Mouse (Mus musculus) megakaryocyte, embryonic 14.5 days (primary cell): ENCODE data around the gene Vwa8. TPM values are rescaled to one million over a fixed set of nuclear protein-coding genes. Genes with fewer than 3 reads are reported as not detected.
A peak's percentile ranks its signal among the peaks of the same experiment; 100 is the strongest.

Experiments used
- H3K27me3 ChIP-seq: replicated peaks from 2 replicates; pipeline ENCODE3; 2012; ENCODE audit warnings: inconsistent platforms
- H3K36me3 ChIP-seq: replicated peaks from 2 replicates; pipeline ENCODE3; 2012; ENCODE audit warnings: low read length, inconsistent platforms, mixed read lengths
- H3K4me1 ChIP-seq: 2 replicates; pipeline ENCODE4 v1.6.1; 2012; ENCODE audit warnings: inconsistent platforms
- H3K4me3 ChIP-seq: replicated peaks from 2 replicates; pipeline ENCODE3; 2012; ENCODE audit warnings: moderate library complexity, mild to moderate bottlenecking, inconsistent platforms
- H3K9me3 ChIP-seq: 2 replicates; pipeline ENCODE4 v1.6.1; 2012; ENCODE audit warnings: inconsistent platforms
- FLI1 ChIP-seq: IDR thresholded peaks from 2 replicates; pipeline ENCODE4 v1.6.1; 2012; ENCODE audit warnings: low read length, inconsistent platforms, mixed read lengths
- GATA1 ChIP-seq: IDR thresholded peaks from 3 replicates; pipeline ENCODE4 v1.6.1; 2012; ENCODE audit warnings: mixed read lengths, low read length, inconsistent platforms, borderline replicate concordance
- polyA plus RNA-seq: library from polyadenylated mRNA; stranded (reverse); fragments of >175 nt; gene quantifications from 2 replicates; pipeline ENCODE4 v1.2.3, GENCODE M21; 2012; ENCODE audit warnings: low replicate concordance; ENCODE audit not compliant: insufficient read depth

Vwa8 gene
- polyA plus RNA-seq, 1 experiment = 0.75 TPM

DNA sequence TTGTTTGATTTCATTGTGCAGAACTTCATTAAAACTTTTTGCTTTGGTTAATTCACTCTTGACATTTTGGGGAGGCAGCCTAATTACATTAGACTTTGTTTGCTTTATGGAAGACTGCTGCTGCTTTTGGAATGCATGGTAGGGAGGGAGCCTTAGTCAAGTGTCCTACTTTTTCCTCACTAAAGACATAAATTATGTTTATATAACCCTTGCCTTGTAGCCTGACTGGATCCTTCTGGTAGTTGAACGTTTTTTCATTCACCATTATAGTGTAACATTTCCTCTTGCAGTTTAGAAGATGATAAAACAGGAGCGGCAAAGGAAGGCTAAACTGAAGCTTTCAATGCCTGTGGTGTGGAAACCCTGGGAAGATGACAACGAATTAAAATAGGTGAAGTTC, 375 bp upstream of the Vwa8 start:
- peaks cover 33% of the 10 kb centered on the region for H3K4me1 ChIP-seq
- H3K9me3 ChIP-seq = no peaks in the 10 kb centered on the region
- H3K36me3 ChIP-seq = no peaks in the 10 kb centered on the region
- H3K4me3 ChIP-seq = peak overlapping the region; percentile 98
- no peaks in the 10 kb centered on the region for H3K27me3 ChIP-seq
- no peak for TF ChIP-seq GATA1
- no peak for TF ChIP-seq FLI1

DNA sequence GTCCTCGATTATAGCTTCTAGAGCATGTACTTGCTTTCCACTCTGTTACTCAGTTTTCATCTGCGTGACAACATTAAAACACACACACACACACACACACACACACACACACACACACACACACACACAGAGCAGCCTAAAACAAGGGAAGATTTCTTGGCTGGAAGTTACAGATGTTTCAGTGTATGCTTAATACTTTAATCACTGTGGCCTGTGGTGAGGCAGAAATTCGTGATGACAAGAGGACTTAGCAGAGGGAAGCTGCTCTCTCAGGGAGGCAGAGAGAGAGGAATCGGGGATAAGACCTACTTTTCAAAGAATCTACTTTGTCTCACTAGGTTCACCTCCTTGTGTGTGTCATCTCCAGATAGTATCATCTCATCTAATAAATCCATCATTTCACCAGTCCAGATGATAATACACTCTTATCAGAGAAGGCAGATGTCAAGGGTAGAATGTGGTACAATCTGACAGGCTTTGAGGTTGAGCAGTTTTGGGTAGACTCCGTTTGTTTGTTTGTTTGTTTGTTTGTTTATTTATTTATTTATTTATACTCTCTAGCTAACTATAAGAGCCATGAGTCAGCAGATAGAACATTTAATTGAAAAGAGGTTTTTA, 1.2 kb downstream of the Vwa8 start:
- Histone ChIP-seq H3K27me3 (no peaks in the 10 kb centered on the region), H3K36me3 (no peaks in the 10 kb centered on the region), H3K4me1 (peaks cover 33% of the 10 kb centered on the region), H3K4me3 (no peak overlapping the region), H3K9me3 (no peaks in the 10 kb centered on the region)
- TF ChIP-seq FLI1 = no peak
- TF ChIP-seq GATA1 = no peak

DNA sequence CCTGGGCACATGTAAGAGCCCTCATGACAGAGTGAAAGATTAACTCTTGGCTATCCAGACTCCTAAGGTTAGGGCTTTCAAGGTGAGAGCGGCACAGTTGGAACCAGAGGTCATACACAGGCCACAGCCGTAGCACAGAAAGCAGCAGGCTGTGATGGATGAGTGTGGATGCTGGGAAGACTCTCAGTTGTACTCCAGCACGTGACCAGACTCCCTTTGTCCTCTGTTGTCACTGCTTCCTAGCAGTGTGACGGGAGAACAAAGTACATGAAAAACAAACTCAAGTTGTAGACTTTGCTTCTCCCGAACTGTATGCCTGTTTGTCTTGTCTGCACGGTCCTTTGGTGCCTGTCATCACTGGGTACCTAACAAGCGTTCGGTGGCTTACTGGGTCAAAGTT, 1.8 kb downstream of the Vwa8 start:
- TF ChIP-seq GATA1 = no peak
- TF ChIP-seq FLI1 = no peak

DNA sequence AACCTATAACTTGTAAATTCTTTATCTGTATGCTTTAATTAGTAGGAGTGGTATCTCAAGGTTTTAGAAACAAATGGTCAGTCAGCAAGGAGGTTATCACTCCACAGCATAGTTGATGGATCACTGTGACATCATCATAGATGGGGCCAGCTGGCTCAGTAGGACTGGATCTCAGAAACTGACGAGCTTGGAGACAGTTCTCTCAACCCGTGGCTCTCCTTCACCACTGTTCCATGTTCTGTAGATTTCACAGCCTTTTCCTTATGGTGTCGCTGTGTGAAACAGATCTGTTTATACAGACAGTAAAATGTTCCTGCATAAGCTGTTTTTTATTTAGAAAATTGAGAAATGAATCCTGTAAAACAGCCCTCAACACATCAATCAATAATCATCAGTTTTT, 2.5 kb downstream of the Vwa8 start:
- Histone ChIP-seq H3K36me3 (no peaks in the 10 kb centered on the region), H3K9me3 (no peaks in the 10 kb centered on the region), H3K27me3 (no peaks in the 10 kb centered on the region), H3K4me1 (peaks cover 33% of the 10 kb centered on the region), H3K4me3 (no peak overlapping the region)
- no peak for TF ChIP-seq GATA1
- TF ChIP-seq FLI1 = no peak

More for the DNA sequence above, 1.8 kb downstream of the Vwa8 start:
- Histone ChIP-seq H3K27me3 (no peaks in the 10 kb centered on the region), H3K36me3 (no peaks in the 10 kb centered on the region), H3K9me3 (no peaks in the 10 kb centered on the region), H3K4me3 (no peak overlapping the region), H3K4me1 (peaks cover 33% of the 10 kb centered on the region)

GRCm38 (mm10) chr14:78852401-78853246, 3.8 kb downstream of the Vwa8 start:
- H3K4me3 ChIP-seq = no peak overlapping the region
- H3K27me3 ChIP-seq = no peaks in the 10 kb centered on the region
- TF ChIP-seq FLI1 (no peak), GATA1 (no peak)
- H3K9me3 ChIP-seq = no peaks in the 10 kb centered on the region
- H3K4me1 ChIP-seq = peaks cover 33% of the 10 kb centered on the region
- H3K36me3 ChIP-seq = no peaks in the 10 kb centered on the region

DNA sequence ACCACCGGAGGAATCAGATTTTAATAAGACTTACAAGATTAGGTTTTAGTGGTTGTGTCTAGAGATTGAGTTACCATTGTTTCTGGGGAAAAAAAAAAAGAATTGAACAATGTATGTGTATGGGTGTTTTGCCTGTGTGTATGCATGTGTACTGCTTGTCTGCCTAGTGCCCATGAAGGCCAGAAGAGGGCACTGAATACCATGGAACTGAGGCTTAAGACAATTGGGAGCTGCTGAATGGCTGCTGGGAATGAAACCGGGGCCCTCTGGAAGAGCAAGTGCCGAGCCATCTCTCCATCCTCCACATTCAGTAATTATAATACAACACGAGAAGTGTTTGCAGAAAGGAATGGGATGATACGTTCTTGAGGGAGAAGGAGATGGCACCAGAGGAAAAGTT, 12.3 kb downstream of the Vwa8 start:
- Histone ChIP-seq H3K36me3 (peaks cover 6% of the 10 kb centered on the region), H3K9me3 (peaks cover 8% of the 10 kb centered on the region; the same call in 1 of the 2 replicates), H3K4me1 (peaks cover 37% of the 10 kb centered on the region), H3K27me3 (no peaks in the 10 kb centered on the region), H3K4me3 (no peak overlapping the region)
- TF ChIP-seq FLI1 (no peak), GATA1 (no peak)

DNA sequence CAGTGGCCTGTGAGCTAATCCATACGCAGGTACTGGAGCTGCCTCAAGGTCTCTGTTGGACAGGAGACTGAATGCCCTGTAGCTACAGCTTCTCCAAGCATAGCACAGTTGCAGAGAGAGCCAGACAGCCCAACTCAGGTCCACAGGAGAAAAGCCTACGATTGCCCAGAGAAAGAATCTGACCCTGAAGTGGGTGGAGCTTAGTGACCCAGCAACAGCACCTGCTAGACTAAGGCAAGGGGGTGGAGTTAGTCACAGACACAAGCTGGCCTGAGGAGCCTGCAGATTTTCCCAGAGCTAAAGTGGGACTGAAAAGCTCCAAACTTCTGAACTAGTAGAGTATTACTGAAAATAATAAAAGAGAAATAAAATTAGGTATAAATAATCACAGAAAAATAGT, 21.2 kb downstream of the Vwa8 start:
- Histone ChIP-seq H3K4me3 (no peak overlapping the region), H3K27me3 (no peaks in the 10 kb centered on the region), H3K9me3 (peaks cover 20% of the 10 kb centered on the region)

DNA sequence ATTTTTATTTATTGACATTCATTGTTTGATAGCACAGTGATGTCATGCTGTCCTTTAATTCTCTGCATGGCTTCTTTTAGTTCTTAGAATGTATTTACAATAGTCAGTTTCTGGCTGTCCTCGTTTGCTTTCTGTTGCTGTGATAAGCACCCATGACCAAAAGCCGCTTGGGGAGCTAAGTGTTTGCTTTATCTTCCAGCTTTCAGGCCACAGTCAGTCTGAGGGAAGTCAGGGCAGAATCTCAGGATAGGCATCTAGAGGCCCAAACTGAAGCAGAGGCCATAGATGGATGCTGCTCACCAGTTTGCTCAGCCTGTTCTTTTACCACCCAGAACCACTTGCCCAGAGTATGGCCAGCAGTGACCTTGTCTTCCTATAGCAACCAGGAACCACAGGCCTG, 28.3 kb downstream of the Vwa8 start:
- Histone ChIP-seq H3K4me1 (peaks cover 46% of the 10 kb centered on the region), H3K9me3 (peaks cover 9% of the 10 kb centered on the region), H3K4me3 (no peak overlapping the region), H3K36me3 (peaks cover 11% of the 10 kb centered on the region), H3K27me3 (no peaks in the 10 kb centered on the region)
- TF ChIP-seq FLI1 (no peak), GATA1 (no peak)

More for the DNA sequence above, 21.2 kb downstream of the Vwa8 start:
- Histone ChIP-seq H3K36me3 (peaks cover 27% of the 10 kb centered on the region), H3K4me1 (peaks cover 26% of the 10 kb centered on the region)
- TF ChIP-seq GATA1 = no peak
- TF ChIP-seq FLI1 = no peak

GRCm38 (mm10) chr14:78878402-78879045, 29.7 kb downstream of the Vwa8 start:
- Histone ChIP-seq H3K4me1 (peaks cover 48% of the 10 kb centered on the region), H3K36me3 (no peaks in the 10 kb centered on the region), H3K27me3 (no peaks in the 10 kb centered on the region), H3K9me3 (no peaks in the 10 kb centered on the region), H3K4me3 (no peak overlapping the region)
- TF ChIP-seq FLI1 (no peak), GATA1 (no peak)

DNA sequence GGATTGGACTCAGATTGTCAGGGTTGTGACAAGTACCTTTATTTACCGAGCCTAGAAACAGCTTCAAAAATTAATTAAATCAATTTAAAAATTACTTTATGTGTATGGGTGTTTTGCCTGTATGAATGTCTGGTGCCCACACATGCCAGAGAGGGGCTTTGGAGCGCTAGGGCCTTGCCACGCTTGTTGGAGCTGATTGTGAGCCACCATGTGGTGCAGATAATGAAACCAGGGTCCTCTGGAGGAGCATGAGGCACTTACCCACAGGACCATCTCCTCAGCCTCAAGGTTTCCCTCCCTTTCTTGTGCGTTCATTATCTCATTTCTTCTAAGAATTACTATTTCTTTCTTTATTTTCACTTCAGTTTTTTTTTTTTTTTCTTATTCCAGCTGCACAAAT, 32.0 kb downstream of the Vwa8 start:
- H3K27me3 ChIP-seq = no peaks in the 10 kb centered on the region
- TF ChIP-seq FLI1 = no peak
- TF ChIP-seq GATA1 = no peak
- no peak overlapping the region for H3K4me3 ChIP-seq
- no peaks in the 10 kb centered on the region for H3K9me3 ChIP-seq
- no peaks in the 10 kb centered on the region for H3K36me3 ChIP-seq
- H3K4me1 ChIP-seq = peaks cover 50% of the 10 kb centered on the region
